Mouse (Mus musculus): ENCODE measurements around the gene Endou.

DNA sequence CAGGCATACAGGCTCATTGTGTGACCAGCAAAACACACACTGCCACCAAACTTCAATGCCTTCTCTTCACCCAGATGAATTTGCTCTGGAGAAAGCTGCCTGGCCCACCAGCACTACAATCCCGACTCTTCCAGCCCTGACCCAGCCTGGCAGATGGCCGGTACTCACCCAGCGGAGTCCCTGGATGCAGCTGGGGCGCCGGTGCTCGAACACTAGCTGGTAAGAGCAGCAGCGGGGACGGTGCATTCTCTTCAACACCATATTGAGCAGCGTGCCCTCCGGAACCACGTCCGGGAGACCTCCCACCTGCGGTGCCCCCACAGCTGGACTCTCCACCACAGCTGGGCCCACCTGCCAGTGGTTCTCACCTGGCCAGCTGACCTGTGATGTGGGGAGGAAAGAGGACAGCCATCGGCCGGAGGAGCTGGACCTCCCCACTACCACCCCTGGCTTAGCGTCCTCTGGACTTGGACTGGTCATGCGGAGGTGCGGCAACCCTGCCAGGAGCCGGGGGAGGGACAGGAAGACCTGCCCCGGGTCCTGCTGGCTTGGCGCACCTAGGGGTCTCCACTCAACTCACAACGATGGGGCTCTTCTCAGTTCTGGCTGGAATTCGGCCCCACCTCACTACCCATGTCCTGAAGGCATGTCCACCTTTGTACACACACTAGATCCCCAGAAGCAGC lies 35.6 kb upstream of the Endou start:
- no peak for TF ChIP-seq CTCF (IDR thresholded peaks at IDR 0.05; ENCODE audit: low read depth, low read length)
- no peak for TF ChIP-seq POLR2A (IDR thresholded peaks at IDR 0.05; ENCODE audit: borderline replicate concordance, low read depth, low read length)

All from bone marrow macrophage, adult 2 months (primary cell).